Mouse (Mus musculus) cerebellum, adult 9-10 months (tissue): ENCODE data around the gene Chp1.
"Not testable (repeated sequence)": the region's sequence is repeated elsewhere in the genome, so short reads cannot be mapped to it uniquely, and the experiment has no call there.

Source experiments
- DNase-seq: peaks from one replicate; pipeline ENCODE4 v3.0.0; 2022

Gene Chp1

GRCm38 (mm10) chr2:119566182-119566855 is 18.8 kb downstream of the Chp1 start:
- DNase-seq, result no peak

DNA sequence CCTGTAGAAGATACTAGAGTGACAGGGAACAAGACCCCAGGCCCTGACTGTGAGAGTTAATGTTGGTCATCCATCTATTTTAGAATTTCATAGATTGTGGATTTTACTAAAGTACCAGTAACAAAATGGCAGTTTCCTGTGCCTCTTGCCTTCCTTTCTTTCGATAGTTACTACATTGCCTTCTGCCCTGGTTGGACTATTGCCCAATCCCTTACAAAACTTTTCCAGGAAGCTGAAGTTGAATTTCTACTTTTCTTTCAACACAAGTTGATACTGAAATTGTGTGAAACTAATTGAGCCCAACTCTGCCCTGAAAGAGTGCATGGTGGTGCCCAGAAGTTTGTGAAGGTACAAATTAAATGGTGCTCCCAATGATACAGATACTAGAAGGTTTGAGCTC is 25.0 kb downstream of the Chp1 start:
- no peak for DNase-seq

DNA sequence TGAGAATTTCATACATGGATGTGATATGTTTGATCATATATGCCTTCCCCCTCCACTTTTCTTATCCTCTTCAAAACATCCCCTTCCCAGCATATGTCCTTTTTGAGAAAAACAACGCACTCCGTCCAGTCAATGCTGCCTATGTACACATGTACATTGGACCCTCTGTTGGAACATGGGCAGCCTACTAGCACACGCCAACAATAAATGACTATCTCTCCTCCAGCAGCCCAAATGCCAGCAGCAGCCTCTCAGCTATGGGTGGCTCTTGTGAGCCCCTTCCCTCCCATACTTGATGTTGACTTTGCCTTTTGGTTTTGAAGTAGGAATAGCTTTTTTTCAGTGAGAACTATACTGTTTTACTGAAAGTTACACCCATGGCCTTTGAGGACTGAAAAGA is 34.1 kb downstream of the Chp1 start:
- no peak for DNase-seq

- DNase-seq, result no peak
Measured at GRCm38 (mm10) chr2:119583439-119583838, 35.9 kb downstream of the Chp1 start.

DNA sequence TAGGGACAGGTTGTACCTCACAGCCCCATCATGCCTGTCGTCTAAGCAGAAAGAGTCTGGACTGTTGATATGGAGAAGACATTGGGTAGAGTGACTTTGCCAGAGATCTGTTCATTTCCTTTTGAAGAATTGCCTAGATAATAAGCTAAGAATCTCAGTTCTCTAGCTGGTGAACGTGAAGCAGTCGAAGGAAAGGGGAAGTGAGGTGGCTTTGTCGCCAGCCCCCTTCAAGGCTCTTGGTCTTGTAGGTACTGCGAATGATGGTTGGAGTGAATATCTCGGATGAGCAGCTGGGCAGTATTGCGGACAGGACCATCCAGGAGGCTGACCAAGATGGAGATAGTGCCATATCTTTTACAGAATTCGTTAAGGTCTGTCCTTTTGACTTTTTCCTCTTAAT is 36.8 kb downstream of the Chp1 start:
- DNase-seq, result no peak

DNA sequence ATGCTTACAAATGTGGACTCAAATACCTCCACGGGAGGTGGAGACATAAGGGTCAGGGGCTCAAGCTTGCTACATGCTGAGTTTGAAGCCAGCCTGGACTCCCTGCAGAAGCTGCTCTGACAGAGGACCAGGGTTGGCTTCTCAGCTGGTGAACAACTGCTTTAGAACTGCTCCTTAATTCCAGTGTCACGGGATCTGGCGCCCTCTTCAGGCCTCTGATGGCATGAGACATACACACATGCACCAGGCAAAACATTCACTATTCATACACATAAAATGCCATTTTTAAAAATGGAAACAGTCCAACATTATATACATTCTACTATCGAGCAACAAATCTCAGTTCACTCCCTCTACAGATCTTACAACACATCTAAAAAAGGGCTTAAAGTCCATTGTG is 39.9 kb downstream of the Chp1 start:
- peak; percentile 46 for DNase-seq

- no peak for DNase-seq
Measured at GRCm38 (mm10) chr2:119591247-119591646, 43.8 kb downstream of the Chp1 start.

DNA sequence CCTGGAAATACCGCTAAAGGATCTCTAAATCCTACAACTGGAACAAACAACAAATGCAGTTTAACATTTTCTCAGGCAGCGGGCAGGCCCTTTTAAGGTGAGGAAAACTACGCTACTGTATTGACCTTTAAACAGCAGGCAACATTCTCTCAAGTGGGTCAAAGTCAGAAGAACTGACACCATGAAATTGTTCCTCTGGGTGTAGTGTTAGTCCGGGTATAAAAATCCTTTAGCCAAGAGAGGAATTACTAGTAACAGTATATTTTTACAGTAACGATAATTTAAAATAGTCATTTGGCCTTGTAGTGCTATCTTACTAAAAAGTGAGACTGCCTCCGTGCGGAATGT is 46.2 kb downstream of the Chp1 start:
- DNase-seq, result no peak

GRCm38 (mm10) chr2:119594113-119594981 is 46.9 kb downstream of the Chp1 start:
- peak; percentile 98 for DNase-seq

DNA sequence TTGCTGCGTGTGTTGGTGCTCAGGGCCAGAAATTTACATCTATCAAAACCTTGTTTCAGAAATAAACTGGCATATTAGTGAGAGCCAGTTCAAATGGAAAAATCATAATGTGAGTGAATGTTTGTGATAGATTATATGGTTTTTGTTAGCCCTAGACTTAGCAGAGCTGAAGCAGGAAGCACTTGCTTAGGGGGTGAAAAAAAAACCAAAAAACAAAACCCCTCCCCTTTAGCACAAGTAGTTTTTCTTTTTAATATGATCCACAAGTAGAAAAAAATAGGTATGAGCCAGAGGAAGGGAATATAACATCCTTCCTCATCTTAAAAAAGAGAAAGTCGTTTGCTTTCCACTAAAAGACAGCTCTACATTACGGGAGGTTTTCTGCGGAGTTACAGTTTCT is 47.8 kb downstream of the Chp1 start:
- DNase-seq, result no peak

GRCm38 (mm10) chr2:119596781-119597330 is 49.4 kb downstream of the Chp1 start:
- peak; percentile 59 for DNase-seq

GRCm38 (mm10) chr2:119601027-119601426 is 53.5 kb downstream of the Chp1 start:
- no peak for DNase-seq

GRCm38 (mm10) chr2:119601575-119601974 is 54.1 kb downstream of the Chp1 start:
- not testable (repeated sequence) for DNase-seq

- DNase-seq, result no peak
Measured at GRCm38 (mm10) chr2:119602488-119602887, 55.0 kb downstream of the Chp1 start.

GRCm38 (mm10) chr2:119603909-119604308 is 56.4 kb downstream of the Chp1 start:
- no peak for DNase-seq

- DNase-seq, result no peak
Measured at GRCm38 (mm10) chr2:119605361-119605973, 58.0 kb downstream of the Chp1 start.

- DNase-seq, result no peak
Measured at GRCm38 (mm10) chr2:119607023-119607422, 59.5 kb downstream of the Chp1 start.

- no peak for DNase-seq
Measured at GRCm38 (mm10) chr2:119617841-119618198, 70.3 kb downstream of the Chp1 start.

DNA sequence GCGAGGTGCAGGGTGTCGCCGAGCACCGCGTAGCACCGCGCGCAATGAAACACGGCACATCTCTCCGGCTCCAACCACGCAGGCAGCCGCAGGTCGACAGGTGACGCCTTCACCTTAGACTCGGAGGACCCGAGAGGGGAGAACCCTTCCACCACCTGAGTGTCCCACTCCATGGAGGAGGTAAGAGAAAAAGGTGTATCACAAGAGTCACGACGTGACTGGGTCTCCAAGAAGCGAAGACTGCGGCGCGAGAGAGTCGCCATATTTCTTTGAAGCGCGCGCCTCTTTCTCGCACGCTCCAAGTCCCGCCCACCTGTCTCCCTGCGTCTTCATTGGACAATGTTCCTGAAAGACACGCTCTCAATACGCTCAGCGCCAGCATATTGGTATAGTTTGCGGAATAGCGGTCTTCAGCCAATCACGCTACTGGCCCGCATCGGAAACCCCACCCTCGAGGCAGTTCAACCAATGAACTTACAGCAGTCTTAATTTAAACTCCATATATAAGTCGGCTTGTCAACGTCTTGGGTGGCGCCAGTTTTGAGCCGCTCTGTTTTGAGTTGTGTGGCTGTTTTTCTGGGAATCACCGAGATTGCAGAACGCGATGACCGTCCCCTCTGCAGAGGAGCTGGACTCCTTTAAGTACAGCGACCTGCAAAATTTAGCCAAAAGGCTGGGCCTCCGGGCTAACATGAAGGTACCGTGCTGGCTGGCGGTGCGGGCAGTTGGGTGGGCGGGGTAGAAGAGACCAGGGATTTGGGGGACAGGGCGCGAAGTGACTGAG is 70.9 kb downstream of the Chp1 start, which contains the start of the genes Nusap1 and Oip5:
TSS of gene Nusap1 (plus strand) at position 100 of the 784 bp plus-strand sequence.
TSS of gene Oip5 (minus strand) at position 271 of the 784 bp plus-strand sequence.
- DNase-seq, result peak; percentile 95

DNA sequence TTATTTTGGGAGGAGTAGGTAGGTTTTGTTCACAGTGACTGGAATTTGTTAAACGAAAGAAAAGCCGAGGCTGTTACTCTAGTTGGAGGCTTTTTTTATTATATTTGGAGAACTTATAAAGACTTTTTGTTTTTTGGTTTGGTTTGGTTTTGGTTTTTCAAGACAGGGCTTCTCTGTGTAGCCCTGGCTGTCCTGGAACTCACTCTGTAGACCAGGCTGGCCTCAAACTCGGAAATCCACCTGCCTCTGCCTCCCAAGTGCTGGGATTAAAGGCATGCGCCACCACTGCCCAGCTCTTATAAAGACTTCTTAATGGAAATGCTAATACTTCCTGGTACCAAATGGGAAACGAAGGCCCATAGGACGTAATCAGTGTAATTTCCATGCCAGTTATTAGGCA is 71.5 kb downstream of the Chp1 start:
- not testable (repeated sequence) for DNase-seq

DNA sequence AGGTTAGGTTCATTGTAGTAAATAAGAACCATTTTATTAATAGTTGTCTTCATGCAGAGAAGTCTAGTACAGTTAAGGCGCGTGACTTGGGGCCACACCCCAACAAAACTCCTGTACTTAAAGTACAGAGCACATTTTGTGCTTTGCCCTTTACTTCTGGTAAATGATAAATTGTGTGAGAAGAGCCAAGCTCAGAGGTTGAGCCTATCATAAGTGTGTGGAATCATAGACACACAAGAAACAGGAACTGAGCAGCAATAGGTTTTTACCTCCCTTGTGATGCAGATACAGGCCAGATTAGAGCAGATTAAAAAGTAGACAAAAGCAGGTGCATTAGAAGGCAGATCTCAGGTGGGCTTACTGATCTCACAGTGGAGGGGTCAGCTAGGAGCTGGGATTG is 73.8 kb downstream of the Chp1 start:
- DNase-seq, result no peak
